Mouse (Mus musculus): ENCODE results near the gene Prrx2.
A peak's percentile ranks its signal among the peaks of the same experiment; 100 is the strongest.

The Prrx2 gene

DNA sequence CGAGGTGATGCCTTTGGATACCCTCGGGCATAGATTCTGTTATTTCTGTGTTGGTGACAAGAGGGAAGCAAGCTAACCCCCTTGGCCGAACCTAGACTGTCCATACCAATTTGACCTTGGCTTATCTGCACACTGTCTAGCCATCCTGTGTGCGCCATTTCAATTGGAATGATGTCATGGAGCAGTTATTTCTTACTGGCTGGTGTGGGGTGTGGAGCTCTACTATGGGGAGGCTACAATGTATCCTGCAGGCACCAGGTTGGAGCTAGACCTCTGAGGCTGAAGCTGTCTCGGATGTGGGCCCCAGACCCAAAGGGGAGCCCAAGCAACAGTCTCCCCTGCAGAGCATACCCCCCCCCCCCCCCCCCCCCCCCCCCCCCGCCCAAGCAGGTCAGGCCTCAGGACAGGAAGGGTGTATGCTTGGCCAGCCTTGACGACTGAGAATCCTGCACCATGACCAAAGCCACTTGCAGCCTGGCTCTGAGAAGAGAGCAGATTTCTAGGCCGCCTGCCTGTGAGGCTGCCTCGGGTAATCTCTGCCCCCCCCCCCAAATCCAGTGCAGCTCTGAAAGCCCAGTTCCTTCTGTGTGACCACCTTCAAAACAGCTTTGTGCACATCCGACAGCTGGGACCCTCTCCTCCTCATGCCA is at the start of gene Prrx2:
TSS of gene Prrx2 (plus strand) at position 600 of the 650 bp plus-strand sequence.
- no peak for DNase-seq

DNA sequence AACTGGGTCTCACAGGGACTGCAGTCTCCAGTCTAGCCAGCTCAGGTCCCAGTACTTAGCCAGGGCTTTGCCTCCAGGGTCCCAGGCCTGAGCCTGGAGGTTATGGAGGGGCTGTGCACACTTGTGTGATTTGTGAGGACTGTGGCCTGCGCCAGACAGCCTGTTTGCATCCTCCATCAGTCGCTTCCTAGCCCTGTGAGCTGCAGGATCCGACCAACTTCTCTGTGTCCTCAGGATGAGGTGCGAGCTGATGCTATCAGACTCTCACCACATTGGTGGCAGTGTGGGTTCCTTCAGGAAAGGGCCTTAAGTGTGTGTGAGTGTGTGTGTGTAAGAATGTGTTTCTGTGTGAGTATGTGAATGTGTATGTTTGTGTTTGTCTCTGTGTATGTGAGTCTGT is 47.3 kb upstream of the Prrx2 start:
- DNase-seq, result no peak

DNA sequence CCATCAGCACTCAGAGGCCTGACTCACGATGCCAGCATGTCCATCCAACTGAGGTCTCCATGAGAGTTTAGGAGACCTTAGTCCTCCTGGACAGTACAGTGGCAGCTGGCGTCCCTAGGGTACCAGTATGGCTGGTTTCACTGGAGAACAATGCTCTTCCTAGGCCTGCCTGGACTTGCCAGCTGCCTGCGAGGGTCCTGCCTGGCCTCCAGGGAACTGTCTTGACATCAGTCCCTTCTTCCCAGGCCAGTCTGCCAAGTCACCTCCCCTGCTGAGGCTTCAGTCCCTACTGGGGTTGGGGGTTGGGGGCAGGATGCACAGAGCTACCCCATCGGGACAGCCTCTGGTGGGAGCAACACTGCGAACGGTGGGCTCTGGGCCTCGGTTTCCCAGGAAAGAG is 42.7 kb upstream of the Prrx2 start:
- DNase-seq, result no peak

DNA sequence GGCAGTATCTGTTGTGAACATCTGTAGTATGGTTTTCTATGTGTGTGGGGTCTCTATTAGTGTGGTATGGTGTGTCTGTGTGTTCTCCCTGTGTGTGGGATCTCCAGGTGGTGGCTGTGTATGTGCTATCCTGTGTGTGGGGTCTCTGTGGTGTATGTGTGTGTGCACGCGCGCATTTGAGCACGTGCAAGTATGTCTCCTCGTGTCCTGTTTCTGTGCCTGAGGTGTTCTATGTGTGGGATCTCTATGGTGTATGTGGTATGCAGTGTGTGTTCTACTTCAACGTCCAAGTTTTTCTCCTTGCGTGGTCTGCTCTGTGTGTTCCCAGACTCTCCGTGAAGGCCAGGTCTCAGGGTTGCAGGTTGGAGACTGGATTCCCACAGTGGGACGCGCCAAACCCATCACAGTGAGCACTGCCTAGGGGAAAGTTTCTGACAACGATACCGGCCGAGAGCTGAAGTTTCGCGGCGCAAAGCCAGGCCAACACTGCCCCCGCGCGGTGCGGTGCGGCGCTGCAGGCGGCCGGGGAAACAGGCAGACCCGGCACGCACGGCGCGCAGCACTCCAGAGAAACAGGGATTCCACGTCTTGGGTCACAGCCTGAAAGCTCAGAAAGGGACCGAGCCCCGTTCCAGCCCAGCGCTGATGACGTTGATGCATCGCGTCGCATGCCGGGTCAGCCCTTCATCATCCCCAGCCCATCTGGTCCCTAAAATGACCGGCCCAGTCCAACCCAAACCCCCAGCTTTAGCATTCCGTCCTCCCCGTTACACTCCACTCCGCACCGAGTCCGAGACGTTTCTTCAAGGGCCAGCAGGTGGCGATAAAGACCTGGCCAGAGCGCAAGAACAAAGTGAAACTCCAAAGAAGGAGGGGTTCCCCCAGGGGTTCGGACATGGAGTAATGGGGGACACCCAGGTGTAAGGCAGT is 40.3 kb upstream of the Prrx2 start:
- DNase-seq, result peak; percentile 96

DNA sequence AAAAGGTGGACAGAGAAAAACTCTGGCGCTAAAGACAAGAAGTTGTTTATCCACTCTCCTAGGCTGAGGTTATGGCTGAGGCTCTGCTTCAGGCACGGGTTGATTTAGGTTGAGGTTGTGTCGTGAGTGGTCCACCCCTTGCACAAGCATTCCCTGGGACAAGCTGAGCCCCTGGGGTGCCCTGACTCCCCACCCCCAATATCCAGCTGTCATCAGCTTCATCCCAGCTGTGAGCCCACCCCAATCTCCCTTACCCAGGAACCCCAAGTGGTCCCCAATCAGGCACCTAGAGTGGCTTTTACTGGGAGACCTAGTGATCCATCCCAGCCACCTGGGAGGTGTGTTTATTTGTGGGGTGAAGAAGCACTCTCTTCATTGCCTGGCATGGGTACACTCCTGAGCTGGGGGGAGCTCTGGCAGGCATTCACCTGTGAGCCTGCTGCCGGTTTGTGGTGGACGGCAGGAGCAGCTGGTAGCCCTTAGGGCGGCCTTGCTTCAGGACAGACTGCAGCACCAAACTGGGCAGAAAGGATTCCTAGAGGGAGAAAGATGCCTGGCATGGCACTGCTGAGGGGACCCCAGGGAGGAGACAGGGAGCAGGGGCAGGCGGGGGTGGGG is 39.4 kb upstream of the Prrx2 start:
- no peak for DNase-seq

DNA sequence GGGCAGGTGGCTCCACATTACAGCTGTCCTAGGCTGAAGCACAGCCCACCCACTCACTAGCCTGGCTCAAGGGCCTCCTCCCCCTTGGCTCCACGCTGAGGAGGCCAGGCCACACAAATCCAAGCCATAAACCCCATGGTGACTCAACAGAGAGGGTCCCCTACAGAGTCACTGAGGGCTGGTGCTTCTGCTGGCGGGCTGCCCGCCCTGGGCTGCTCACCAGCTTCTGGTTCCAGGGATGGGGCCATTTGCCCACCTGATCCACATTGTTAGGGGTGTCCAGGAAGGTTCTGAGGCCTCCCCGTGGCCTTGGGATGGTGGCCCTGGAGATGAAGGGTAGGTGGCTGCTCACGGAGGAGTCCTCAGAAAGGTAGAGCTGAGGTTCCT is 38.9 kb upstream of the Prrx2 start:
- no peak for DNase-seq

DNA sequence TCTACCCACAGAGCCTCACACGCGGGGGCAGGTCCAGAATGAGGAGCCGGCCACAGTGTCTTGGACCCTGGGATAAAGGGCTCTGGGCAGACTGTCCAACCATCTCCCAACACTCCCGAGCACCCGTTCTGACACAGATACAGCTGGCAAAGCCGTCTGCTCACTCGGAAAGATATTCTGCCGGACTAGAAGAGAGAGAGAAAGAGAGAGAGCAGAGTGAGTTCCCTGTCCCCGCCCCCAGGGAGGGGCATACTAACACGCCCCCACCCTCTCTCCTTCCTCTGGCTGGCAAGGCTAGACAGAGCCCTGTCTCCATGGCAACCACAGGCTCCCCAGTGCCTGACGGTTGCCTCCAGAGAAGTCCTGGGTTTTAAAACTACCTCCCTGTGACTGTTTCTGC is 38.4 kb upstream of the Prrx2 start:
- DNase-seq, result peak; percentile 81

DNA sequence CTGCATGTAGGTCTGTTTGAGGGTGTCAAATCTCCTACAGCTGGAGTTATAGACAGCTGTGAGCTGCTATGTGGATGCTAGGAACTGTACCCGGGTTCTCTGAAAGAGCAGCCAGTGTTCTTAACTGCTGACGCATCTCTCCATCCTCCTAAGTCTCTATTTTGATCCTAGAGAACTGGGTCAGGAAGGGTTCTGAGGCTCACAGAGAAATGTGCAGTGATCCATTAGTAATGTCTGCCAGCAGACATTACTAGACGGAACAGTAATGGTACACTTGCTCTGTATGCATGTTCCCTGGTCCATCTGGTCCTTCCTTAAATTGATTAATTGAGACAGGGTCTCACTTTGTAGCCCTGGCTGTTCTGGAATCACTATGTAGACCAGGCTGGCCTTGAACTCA is 35.3 kb upstream of the Prrx2 start:
- DNase-seq, result no peak

DNA sequence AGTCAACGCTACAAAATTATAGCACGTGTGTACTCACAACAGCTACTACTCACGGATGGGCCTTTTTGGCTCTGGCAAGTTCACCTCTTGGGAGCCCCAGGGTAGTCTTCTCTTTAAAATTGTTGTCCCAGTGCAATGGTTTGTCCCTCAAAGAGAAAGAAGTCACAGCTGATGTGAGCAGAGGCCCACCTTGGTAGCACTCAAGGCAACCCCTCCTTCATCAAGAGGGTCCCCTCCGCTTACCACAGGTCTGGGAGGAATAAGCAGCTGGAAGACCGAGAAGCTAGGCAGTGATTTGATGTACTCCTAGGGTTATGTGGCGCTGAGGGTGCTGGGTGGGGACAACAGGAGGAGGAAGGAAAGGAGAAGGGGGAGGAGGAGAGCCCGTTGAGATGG is 34.1 kb upstream of the Prrx2 start:
- no peak for DNase-seq

DNA sequence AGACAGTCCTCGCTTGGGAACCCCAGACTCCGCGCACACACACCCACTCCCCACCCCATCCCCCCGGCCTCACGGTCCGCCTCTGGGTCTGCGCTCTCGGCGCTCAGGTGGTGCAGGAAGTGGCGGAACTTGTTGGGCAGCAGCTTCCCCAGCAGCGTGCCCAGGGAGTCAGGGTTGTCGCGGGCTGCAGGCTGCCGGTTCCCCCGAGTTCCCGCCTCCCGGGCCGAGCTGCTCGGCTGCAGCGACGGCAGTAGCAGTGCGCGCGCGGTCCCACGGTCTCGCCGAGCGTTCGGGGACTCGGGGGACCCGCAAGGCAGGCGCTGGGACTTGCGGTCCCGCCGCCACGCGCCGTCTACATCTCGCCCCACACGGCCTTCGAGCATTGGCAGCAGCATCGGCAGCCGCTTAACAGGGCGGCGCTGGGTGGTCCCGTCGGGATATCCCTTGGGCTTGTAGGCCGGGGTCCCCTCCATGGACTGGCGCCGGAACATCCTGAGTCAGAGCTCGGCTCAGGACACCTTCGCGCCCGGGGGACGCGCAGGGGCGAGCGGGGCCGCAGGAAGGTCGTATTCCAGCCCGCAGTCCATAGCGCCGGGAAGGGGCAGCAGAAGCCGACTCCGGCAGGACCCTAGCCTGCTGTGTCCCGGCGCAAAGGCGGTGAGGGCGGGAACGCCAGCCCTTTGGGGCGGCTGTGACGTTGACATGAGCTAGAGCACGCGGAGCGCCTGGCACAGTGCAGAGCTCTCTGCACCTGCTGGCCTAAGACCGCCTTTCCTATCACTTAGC is 33.5 kb upstream of the Prrx2 start:
- DNase-seq, result peak; percentile 62

DNA sequence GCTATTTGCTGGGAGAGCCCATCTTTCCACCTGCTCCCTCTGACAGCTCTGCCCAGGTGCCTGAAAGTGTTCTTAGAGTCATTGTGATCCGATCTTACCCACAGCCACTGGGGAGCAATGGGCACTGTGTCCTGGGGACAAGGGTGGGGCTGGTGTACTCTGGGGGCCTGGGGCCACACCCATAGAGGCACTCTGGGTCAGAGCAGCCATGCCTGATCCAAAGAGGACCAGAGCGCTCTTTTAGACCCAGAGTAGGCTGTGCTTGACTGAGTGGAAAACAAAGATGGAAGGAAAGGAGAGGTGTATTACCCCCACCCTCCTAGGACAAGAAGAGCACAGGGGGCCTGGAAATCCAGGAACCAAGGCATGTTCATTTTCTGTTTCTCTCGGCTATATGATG is 31.2 kb upstream of the Prrx2 start, which contains the start of gene 1700001O22Rik:
TSS of gene 1700001O22Rik (minus strand) at position 58 of the 400 bp plus-strand sequence.
- no peak for DNase-seq

DNA sequence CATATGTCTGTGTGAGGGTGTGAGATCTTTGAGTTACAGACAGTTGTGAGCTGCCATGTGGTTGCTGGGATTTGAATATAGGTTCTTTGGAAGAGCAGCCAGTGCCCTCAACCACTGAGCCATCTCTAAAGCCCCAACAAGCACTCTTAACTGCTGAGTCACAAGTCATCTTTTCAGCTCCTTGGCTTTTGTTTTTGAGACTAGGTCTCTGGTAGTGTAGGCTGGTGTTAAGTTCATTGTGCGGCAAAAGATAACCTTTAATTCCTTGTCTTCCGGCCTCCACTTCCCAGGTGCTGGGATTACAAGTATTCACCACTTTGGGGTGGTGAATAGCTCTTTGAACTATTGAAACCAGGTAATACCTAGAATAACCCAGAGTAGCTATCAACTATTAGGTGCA is 28.8 kb upstream of the Prrx2 start:
- no peak for DNase-seq

DNA sequence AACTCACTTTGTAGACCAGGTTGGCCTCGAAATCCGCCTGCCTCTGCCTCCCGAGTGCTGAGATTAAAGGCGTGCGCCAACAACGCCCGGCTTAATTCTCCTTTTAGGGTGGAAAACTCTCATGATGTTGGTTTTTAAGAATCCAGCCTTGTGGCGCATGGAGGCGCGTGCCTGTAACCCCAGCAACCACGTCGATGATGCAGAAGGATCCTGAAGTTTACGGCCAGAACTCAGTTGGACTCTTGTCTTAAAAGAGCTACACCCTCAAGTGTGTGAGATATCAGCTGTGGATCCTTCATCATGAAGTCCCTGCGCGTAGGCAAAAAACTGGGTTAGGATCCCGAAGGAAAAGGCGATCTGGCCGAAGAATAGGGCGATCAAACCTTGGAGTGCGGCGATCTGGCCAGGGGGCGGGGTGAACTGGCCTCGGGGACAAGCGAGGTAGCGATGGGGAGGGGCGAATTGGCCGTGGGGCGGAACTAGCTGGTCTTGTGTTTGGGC is 27.6 kb upstream of the Prrx2 start:
- no peak for DNase-seq

DNA sequence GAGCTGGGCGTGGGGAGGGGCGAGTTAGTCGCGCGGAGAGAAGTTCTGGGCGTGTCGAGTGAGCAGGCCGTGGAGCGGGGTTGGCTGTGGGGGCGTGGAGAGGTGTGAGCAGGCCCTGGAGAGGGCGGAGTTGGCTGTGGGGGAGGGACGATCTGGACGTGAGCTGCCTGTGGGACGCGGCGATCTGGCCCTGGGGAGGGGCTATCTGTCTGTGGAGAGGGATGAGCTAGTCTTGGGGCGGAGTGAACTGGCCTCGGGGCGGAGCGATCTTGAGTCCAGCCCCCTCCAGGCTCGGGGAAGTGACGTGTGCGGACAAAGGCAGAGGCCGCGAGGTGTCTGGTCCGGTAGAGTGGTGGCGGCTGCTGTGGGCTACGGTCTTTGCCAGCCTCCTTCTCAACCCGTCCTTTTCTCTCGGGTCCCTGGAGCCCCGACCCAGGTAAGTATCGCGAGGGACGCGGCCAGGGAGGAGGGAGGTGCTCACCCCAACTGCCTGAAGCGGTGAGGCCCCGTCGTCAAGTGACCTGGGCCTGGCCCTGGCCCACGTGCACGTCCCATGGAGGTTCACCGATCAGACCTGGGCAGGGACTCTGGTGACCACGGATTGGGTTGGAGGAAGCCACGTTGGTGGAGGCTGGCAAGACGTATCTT is 27.0 kb upstream of the Prrx2 start, which contains the start of gene Ntmt1:
TSS of gene Ntmt1 (plus strand) at position 179 of the 648 bp plus-strand sequence.
- peak; percentile 97 for DNase-seq

DNA sequence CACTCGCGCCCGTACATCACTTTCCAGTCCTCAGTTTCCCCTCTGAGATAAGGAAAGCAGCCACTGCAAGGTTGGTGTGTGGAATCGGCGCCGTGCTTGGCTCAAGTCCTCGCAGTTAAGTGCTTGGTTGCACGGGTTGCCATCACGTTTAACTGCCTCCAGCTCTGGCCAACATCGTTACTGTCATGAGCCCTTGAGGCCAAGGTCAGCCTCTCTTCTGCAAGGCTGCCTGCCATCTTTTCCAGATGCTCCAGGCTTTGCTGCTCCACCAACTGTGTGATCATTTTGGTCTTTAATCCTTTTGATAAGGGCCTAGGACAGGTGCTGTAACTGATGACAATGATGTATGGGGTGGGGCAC is 26.5 kb upstream of the Prrx2 start:
- no peak for DNase-seq

DNA sequence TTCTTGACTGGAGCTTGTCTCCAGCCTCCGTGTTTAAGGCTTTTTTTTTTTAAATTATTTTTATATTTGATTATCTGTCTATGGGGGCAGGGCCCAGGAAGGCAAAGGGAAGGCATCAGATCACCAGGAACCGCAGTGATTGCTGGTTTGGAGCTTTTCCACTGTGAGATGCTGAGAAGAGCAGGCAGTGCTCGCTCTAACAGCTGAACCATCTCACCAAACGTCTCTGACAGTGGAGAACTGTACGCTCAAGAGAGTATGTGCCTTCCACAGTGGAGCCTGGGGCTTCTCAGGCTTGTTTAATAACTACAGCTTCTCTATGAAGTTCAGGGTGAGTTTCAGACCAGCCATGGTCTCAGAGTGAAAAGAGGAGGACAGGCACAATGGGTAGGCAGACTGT is 25.3 kb upstream of the Prrx2 start:
- no peak for DNase-seq

DNA sequence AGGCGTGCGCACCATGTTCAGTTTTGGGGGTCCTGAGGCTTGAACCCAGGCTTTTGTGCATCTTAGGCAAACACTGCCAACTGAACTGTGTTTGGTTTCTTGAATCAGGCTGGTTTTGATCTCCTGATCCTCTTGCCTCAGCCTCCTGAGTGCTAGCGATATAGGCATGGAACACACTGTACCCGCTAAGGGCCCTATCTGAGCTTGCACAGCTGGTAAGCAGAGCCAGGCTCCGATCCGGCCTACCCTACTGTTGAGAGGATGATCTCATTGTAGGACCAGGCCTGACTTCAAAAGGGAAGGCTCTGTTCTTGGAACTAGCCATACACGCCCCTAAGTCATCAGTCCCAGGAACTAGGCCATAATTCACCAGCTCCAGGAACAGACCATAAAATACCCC is 24.2 kb upstream of the Prrx2 start:
- DNase-seq, result no peak

DNA sequence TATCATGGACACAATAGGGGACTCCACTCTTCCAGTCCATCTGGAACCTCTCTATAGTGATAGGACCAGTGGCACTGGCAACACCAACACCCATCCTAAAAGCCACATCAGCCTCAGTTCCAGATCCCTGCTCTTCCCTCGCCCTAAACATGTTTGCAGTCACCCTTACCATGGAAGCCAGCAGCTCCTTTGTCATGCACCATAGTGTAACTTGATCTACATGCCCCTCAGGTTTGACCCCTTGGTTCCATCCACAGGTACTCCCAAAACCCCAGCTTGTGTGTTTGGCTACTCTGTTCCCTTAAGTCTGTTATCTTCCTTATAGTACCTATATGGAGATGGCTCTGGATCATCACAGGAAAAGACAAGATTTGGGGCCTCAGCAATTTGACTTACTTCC is 18.4 kb upstream of the Prrx2 start:
- DNase-seq, result no peak

DNA sequence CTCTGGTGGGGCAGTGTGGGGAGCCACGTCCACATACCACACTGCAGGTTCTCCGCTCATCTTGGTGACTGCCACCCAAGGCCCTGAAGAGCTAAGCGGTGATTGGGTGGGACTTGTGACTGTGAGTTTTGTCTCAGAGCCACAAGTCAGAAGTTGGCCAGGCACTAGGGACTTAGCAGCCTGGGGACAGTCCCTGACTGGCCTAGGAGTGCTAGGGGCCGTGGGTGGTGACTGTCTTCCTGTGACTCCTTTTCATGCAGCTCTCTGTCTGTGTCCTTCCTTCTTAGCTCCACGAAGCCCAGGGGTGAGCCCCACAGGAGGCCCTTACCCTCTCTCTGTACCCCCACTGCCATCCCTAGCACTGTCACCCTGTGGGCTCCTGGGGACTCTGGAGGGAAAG is 14.9 kb upstream of the Prrx2 start:
- no peak for DNase-seq

DNA sequence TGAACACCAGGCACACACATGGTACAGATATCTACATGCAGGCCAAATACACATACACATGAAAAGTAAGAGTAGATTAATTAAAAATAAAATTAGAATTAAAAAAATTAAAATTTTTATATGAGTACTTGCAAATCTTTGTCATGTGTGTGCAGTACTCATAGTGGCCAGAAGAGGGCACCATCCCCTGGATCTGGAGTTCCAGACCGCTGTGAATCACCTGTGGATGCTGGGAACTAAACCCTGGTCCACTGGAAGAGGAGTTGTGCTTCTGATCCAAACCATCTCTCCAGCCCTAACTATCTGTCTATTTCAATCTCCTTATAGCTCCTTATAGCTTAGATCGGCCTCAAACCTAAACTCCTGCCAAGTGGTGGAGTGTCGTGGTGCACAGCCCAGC is 13.7 kb upstream of the Prrx2 start:
- no peak for DNase-seq

DNA sequence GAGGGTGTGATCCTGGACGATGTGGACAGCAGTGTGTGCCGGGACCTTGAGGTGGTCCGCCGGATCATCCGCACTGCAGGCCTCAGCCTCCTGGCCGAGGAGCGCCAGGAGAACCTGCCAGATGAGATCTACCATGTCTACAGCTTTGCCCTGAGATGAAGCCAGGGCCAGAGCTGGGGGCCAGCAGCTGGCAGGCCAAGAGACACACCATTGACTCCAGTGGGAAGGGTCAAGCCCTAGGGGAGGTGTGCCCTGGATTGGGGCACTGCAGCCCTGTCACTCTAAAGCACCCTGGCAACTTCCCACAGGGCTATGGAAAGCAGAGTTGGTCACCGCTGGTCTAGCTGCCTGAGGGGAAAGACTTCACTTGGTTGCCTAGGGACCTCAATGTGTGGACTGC is 12.3 kb upstream of the Prrx2 start:
- DNase-seq, result no peak

DNA sequence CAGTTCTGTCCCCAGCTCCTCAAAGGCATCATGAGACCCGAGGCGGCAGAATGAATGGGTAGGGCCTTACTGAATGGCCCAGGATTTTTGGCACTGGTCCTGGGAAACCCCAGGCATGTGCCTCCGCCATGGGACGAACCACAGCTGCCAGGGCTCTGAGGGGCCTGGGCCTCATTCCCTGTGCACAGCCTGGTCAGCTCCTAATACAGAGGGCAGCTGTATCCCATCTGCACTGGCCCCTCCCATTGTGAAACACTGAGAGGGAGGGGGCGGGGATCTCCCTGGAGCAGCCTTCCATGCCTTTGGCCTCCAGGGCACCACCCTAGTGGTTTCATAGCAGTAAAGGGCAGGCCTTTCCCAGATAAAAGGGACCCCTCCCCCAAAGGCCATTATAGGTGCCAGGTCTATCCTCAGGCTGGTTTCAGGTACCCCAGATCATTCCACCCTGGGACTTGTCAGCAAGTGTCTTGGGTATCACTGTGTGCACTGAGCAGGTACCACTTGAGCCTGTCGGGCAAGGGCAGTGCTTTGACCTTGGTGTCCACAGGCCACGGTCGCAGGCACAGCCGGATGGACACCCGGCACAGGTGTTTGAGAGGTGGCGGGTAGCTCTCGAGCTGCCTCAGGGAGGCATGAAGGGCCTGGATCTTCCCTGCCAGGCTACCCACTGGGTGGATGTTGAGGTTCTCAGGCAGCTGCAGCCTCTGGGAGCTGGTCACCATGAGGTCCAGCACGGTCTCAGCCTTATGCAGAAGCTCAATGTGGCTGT is 11.2 kb upstream of the Prrx2 start:
- DNase-seq, result no peak

Measured in thymus, postnatal 4 days (tissue).